Mouse (Mus musculus) ZHBTc4 (cell line): ENCODE results near the gene Grip1.

Source experiments
- DNase-seq: peaks from one replicate; pipeline ENCODE4 v3.0.0-alpha.2; 2011; ENCODE audit warnings: low read depth, low spot score

Gene Grip1

DNA sequence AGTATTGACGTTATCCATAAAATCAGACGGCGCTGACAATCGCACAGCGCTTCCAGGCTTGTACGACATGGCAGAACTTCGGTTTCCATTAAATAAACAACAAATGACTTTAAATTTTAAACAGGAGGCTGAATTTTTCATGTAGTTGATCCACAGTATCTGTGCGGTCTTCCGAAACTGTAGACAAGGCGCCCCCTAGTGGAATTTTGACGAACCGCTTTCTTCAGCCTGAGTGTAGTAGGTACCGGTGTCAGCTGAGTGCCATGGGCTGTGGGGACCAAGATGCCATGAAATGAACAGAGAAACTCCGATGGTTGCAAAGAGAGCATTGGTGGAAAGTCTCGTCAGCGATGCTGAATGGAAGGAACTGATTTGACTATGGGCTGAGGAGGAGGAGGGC lies 677.0 kb downstream of the Grip1 start:
- peak; percentile 80 for DNase-seq

DNA sequence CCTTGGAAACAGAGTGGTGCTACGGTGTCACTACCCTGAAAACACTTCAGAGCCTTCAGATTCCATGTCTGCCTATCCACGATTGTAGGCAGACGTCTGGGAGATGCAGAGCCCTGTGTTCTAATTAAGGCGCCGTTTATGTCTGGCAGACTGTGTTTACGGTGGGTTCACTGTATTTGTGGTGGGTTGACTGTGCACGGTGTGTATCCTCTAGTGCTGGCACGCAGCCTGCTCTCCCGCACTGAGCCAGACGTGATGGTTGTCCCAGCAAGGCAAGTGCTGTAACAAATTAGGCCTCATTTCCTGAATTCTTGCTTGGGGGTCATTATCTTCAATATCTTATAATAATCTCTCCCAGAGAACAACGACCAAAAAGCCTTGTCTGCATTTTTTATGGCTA lies 680.1 kb downstream of the Grip1 start:
- no peak for DNase-seq

DNA sequence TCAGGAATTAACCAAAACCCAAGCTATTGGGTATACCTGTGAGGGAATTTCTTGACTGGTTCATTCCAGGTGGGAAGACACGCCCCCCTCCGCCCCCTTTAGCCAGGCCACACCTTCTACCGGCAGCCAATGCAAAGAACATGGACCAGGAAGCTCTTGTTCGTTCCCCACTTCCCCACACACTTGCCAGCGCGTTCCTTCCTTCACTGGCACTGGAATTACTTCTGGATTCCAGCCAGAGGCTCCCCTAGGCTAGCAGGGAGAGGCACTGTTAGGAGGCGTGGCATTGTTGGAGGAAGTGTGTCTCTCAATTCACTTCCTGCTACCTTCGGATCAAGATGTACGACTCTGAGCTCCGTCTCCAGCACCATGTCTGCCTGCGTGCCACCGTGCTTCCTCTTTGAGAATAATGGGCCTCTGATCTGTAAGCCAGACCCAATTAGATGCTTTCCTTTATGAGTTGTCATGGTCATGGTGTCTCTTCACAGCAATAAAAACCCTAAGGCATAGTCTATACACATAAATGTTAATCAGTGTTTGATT lies 682.5 kb downstream of the Grip1 start:
- peak; percentile 74 for DNase-seq
